Mouse (Mus musculus) kidney, adult 18-20 months (tissue): ENCODE data around the gene Polrmt.
"Not testable (repeated sequence)": the region's sequence is repeated elsewhere in the genome, so short reads cannot be mapped to it uniquely, and the experiment has no call there.

Experiments
- DNase-seq: peaks from one replicate; pipeline ENCODE4 v3.0.0; 2021

The Polrmt gene

GRCm38 (mm10) chr10:79707759-79708158 is 38.6 kb downstream of the Polrmt start:
- DNase-seq: no peak

DNA sequence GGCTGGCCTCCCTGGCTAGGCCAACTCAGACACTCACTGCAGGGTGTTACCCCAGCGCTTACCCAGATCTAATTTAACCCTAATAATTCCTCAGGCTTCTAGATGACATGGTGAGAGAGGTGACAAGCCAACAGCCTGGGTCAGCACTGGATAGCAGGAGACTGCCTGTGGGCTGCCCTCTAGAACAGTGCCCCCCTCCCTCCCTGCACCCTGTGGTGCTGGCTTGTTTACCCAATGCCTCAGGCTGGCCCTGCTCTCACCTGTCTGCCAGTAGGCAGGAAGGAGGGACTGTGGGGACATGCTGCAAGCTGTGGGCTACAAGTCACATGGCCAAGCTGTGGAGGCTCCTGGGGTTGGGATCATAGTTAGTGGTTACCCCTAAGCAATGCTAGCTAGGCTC is 39.2 kb downstream of the Polrmt start:
- no peak for DNase-seq

DNA sequence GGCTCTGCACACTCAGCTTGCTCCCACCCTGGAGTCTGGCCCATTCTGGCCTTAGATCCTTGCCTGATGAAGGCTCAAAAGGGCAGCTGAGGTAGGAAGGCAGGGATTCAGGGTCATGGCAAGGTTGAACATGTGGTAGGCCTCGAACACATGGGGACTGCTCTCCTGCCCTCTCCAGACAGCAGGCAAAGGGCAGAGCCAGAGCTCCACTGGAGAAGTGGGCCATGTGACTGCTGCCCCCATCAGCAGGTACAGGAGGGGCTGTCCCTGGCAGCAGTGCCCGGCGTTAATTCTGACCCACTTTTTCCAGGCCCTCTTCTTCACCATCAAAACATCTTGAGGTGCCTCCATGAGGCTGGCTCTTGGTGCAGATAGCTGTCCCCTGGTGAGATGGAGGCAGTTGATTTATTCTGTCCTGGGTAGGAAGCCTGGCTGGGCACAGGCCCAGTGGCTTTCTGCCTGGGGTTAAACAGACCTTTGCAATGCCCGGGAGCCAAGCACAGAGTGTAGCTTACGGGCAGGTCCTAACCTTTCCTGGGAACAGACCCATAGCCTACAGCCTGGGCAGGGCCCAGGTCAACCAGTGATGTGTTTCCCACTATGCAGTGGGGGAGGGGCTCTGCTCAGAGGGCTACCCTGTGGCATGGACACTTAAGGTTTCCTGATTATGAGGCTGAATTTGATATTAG is 39.8 kb downstream of the Polrmt start:
- DNase-seq: peak; percentile 48

- DNase-seq: no peak
Measured at GRCm38 (mm10) chr10:79705951-79706350, 40.4 kb downstream of the Polrmt start.

- DNase-seq: no peak
Measured at GRCm38 (mm10) chr10:79704970-79705360, 41.4 kb downstream of the Polrmt start.

GRCm38 (mm10) chr10:79704065-79704969 is 42.1 kb downstream of the Polrmt start, which contains the start of gene Bsg:
TSS of gene Bsg (plus strand) at chr10:79704491.
- peak; percentile 99 for DNase-seq

GRCm38 (mm10) chr10:79703541-79703940 is 42.8 kb downstream of the Polrmt start:
- no peak for DNase-seq

DNA sequence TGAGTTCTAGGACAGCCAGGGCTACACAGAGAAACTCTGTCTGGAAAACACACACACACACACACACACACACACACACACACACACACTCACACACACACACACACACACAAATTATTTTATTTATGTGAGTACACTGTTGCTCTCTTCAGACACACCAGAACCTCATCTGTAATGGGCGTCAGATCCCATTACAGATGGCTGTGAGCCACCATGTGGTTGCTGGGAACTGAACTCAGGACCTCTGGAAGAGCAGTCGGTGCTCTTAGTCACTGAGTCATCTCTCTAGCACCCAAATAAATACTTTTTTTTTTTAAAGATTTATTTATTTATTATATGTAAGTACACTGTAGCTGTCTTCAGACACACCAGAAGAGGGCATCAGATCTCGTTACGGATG is 43.4 kb downstream of the Polrmt start:
- DNase-seq: not testable (repeated sequence)

DNA sequence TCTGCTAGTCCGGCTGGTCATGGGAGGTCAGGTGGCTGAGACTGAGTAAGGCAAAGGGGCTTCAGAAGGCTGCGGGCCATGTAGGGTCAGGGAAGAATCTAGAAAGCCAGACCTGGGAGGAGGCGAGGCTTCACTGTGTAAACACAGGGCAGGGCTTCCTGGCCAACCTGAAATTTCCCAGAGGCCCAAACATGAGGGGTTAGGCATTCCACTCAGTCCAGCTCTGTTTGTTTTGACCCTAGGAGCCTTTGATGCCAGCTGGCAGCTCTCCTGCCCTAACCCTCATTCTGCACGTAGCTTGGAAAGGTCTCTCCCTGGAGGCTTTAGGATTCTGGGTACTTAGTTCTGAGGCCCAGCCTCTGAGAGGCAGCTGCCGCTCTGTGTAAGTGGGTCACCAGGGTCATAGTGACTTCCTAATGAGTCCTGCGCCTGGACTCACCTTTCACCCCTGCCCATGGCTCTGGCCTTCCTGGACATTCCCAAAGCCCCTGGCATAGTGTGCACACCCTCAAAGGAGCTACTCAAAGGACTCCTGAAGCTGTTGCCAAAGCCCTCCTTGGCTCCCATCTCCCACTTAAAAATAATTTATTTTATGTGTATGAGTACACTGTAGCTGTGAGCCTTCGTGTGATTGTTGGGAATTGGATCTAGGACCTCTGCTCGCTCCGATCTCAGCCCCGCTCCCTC is 44.8 kb downstream of the Polrmt start:
- DNase-seq: peak; percentile 64

- DNase-seq: no peak
Measured at GRCm38 (mm10) chr10:79700676-79701075, 45.7 kb downstream of the Polrmt start.

DNA sequence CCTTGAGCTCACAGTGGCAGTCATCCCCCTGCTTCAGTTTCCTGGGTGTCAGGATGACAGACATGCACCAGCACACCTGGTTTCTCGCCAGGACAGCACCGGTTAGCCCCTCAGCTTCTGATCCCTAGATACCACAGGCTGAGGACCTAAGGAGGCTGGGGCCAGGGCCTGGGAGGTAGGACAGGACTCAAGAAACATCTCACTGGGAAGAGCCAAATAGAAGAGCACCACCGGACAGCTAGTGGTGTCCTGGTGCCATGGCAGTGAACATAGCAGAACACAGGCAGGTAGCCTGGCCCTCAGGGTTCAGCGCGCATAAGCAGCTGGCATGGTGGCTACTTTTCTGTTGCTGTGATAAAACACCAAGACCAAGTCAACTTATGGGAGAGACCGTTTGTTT is 47.9 kb downstream of the Polrmt start:
- no peak for DNase-seq

- DNase-seq: no peak
Measured at GRCm38 (mm10) chr10:79697916-79698315, 48.5 kb downstream of the Polrmt start.

DNA sequence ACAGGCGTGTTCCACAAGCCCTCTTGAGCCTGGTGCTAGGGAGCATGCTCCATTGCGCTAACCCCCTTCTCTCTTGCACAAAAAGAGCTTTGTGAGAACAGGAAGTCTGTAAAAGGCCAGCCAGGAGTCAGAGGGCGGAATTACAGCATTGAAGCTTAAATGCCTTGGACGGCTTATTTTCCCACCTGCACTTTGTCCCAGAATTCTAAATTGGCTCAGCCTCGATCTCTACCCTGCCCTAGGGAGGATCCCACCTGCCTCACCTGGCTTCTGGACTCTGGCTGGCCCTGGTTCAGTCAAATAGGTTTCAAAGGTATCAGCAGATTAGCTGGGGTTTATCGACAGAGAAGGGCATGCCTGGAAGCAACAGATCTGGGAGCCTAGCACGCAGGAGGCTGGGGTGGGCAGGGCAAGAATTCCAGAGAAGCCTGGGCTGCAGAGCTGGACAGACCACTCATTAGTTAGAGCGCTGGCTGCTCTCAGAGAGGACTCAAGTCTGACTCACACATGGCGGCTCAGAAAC is 50.2 kb downstream of the Polrmt start:
- DNase-seq: no peak

DNA sequence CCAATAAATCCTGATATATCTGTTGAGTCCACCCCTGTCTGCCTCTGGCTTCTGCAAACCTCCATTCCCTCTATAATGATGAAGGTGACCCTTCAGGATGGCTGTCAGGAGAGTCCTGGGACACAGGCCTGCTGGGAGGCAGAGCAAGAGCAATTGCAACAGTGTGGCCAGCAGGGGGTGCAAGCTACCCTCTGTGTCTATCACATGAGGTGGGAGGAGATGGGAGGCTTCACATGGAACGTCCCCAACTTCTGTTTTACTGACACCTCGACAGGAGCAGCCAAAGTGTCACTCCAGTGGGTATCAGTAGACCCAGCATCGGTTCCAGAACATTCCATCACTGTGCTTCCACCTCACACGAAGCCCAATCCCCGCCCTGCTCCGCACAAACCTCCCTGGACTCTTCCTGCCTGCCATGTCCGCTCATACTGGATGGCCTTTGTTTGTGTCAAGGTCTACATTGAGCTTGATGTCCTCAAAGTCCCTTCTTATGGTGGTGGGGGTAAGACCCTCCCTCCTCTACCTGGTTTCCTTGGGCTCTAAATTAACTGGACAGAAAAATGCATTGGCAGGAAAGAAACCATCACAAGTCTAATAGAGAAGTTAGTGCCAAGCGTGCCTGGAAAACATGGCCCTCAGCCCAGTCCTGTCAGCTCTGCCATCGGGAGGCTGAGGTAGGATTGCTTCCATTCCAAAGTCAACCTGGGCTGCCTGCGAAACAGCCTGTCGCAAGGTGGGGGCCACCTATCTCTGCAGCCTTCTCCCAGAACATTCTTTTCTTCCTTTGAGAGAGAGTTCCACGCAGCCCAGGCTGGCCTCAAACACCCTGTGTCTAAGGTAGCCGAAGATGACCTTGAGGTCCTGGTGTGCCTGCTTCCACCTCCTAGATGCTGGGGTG is 50.9 kb downstream of the Polrmt start:
- peak; percentile 76 for DNase-seq

DNA sequence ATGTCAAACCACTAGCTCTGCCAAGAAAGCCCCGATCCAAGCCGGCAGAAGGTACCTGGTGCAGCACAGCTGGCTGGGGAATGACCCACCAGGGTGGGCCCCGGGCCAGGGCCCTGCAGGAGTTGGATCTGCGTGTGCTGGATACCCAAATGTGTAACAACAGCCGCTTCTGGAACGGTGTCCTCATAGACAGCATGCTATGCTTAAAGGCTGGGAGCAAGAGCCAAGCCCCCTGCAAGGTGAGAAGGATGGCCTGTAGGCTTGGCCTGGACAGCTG is 52.1 kb downstream of the Polrmt start:
- DNase-seq: no peak

DNA sequence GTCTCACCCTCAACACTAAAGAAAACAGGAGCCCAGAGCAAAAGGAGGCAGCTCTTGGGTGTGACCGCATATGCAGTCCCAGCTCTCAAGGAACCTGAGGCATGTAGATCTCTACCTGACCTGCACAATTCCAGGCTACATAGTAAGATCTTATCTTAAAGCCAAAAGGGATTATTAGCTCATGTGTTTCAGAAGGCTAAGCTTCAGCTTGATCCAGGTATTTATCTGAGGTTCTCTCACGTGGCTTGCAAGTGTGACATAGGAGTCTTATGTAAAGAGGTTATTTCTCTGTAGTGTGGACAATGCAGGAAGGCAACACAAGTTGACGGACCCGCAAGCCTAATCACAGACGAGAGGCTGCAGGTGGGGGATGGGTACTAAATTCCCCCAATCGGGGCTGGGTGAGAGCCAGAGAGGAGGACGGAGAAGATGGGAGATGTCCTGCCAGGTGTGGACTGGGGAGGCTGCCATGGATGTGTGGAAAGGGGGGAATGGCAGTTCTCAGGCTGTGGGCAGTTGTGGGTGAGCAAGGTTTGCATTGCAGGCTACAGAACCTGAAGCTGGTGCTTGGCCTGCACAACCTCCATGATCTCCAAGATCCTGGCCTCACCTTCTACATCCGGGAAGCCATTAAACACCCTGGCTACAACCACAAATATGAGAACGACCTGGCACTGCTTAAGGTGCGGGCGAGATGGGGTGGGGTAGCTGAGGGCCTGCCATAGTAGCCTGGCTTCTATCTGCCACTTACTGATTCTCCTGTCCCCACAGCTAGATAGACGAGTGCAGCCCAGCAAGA is 52.6 kb downstream of the Polrmt start:
- DNase-seq: no peak

DNA sequence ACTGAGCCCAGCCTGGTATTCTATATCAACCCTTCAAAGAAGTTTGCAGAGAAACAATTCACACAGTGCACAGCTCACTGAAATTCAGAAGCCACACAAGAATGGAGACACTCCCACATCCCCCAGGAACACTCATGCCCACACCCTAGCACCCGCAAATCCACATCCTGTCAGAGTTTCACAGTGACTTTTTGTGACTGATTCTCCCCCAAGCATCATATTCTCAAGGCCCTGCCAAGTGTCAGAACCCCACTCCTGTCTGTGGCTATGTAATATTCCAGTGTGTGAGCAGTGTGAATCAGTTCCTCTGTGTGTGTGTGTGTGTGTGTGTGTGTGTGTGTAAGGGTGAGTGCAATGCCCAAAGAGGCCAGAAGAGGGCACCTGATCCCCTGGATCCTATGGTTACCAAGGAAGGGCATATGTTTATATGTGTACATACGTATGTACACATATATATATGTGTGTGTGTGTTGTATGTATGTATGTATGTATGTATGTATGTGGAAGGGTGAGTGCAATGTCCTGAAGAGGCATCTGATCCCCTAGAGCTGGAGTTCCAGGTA is 54.3 kb downstream of the Polrmt start:
- DNase-seq: no peak

DNA sequence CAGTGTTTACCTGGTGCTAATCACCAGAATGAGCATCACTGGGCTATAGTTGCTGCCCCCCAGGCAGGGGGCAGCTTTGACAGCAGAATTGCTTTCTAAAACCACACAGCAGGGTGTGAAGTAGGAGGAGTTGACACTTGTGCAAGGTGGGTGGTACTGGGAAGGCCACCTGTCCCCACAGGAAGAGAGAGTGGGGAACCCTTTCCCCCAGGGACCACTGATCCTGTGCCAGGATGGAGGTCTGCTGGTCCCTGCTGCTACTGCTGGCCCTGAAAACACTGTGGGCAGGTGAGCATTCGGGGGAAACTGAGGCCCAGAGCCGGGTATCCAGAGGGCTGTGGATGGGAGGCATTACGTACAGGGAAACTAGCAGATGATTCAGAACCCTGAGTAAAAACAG is 57.2 kb downstream of the Polrmt start:
- no peak for DNase-seq

DNA sequence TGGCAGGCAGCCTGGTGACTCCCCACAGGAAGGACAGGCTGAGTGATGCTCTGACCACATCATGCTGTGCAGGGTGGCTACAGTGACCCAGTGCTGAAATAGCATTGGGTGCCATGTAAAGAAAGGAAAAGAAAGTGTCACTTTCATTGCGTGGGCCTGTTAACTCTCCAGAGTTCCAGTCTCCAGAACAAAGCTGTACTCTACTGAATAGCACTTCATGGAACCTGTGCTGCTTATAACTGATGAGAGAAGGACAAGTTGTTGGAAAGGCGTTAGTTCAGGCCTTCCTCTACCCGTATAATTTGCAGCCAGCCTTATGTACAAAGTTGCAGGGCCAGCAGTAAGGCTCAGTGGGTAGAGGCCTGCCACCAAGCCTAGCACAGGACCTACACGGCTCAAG is 57.7 kb downstream of the Polrmt start, which contains the start of gene Gzmm:
Gzmm (plus strand) TSS at position 301 of the 400 bp plus-strand sequence.
- DNase-seq: no peak

DNA sequence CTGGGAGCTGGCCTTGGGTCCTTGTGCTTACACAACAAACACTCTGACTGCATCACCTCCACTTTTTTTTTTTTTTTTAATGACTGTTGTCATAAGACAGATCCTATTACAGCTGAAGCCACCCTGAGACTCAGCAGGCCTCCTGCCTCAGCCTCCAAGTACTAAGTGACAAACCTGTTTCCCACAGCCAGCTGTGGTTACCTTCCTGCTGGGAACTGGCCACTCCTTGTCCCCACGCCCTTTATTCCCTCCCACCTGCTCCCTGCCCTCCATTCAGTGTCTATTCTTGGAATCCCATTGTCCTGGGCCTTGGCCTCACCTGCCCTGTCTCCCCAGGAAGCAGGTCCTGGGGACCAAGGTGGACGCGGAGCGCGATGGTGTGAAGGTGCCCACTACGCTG is 58.9 kb downstream of the Polrmt start:
- DNase-seq: no peak

- DNase-seq: no peak
Measured at GRCm38 (mm10) chr10:79686691-79687090, 59.7 kb downstream of the Polrmt start.
